Comparison of ENCODE assay signal across 10 mouse cellular contexts in genomic region chr13:55478036-55478435, GRCm38 (mm10). TPM values are rescaled to one million over a fixed set of nuclear protein-coding genes. Genes with fewer than 3 reads are reported as not detected.
DNase-seq lines count a peak whose midpoint lies in the region; ATAC-seq and TF ChIP-seq lines count a peak whose summit lies in the region.
"Had no signal": no experiment of that assay in that cellular context is flagged by ENCODE, and none has a peak within 500 bp of the region (broad histone marks: within the 10 kb centered on the region; RNA-seq: fewer than 3 reads in every experiment).

No protein-coding gene starts in this region.

- 60% methylated on average over 5 of the region's 5 CpGs for WGBS in hindbrain, embryonic 16.5 days
- 51% methylated on average over 5 of the region's 5 CpGs for WGBS in hindbrain, embryonic 12.5 days
- WGBS in spleen, adult 2 months = 59% methylated on average over 5 of the region's 5 CpGs

- peak; percentile 37; the same call in 1 of the 2 replicates for TF ChIP-seq CTCF in spleen, adult 2 months (IDR thresholded peaks at IDR 0.05; ENCODE audit: extremely low read depth, insufficient read depth, insufficient read length, insufficient replicate concordance)

- H3K4me1 ChIP-seq in hindbrain, embryonic 16.5 days (ENCODE audit: control insufficient read depth, insufficient read depth, low read depth, low read length) = peaks cover 36% of the 10 kb centered on the region
- H3K4me1 ChIP-seq in hindbrain, embryonic 12.5 days = peaks cover 52% of the 10 kb centered on the region
- H3K4me1 ChIP-seq in spleen, adult 2 months (ENCODE audit: control insufficient read depth, insufficient read depth, insufficient read length) = peaks cover 15% of the 10 kb centered on the region

- peak overlapping the region; percentile 49; the same call in 1 of the 2 replicates for H3K27ac ChIP-seq in hindbrain, embryonic 16.5 days (ENCODE audit: low read depth, low read length)
- no peak overlapping the region for H3K27ac ChIP-seq in hindbrain, embryonic 12.5 days
- H3K27ac ChIP-seq in spleen, adult 2 months (ENCODE audit: insufficient read depth, low read length) = no peak overlapping the region

- H3K4me2 ChIP-seq in hindbrain, embryonic 16.5 days (ENCODE audit: low read length) = no peak overlapping the region
- H3K4me2 ChIP-seq in hindbrain, embryonic 12.5 days (replicated peaks) = no peak overlapping the region
- H3K4me2 ChIP-seq: heart, embryonic 13.5 days had no signal

- DNase-seq in spleen, adult 2 months (ENCODE audit: low read depth in 1 of 2, low spot score in 2 of 2) = no peak
- DNase-seq in spleen, adult 18-20 months = no peak
- peak; percentile 41 for DNase-seq in embryo, embryonic 9.5 days (ENCODE audit: extremely low spot score)
- DNase-seq in right cerebral cortex, postnatal 4 days = peak; percentile 71
- DNase-seq in layer of hippocampus, adult 8-10 months (ENCODE audit: low spot score in 2 of 2) = no peak
- DNase-seq in gastrocnemius, postnatal 4 days (ENCODE audit: low spot score in 2 of 2) = no peak

- ATAC-seq in hindbrain, embryonic 16.5 days = no peak
- ATAC-seq in hindbrain, embryonic 12.5 days (ENCODE audit: low FRiP score) = no peak

- peaks cover 73% of the 10 kb centered on the region for H3K36me3 ChIP-seq in hindbrain, embryonic 16.5 days (ENCODE audit: control insufficient read depth, insufficient read depth, low read length)
- H3K36me3 ChIP-seq in hindbrain, embryonic 12.5 days = peaks cover 95% of the 10 kb centered on the region
- H3K36me3 ChIP-seq in spleen, adult 2 months (ENCODE audit: control insufficient read depth, insufficient read depth, low read length) = no peaks in the 10 kb centered on the region

- TF ChIP-seq POLR2A in spleen, adult 2 months (IDR thresholded peaks at IDR 0.05; ENCODE audit: low read depth, low read length) = no peak

- no peak overlapping the region for H3K9ac ChIP-seq in hindbrain, embryonic 16.5 days (ENCODE audit: low read depth, low read length)
- H3K9ac ChIP-seq in hindbrain, embryonic 12.5 days = no peak overlapping the region
- H3K9ac ChIP-seq: heart, embryonic 13.5 days had no signal

- no peaks in the 10 kb centered on the region for H3K27me3 ChIP-seq in hindbrain, embryonic 16.5 days (replicated peaks; ENCODE audit: control insufficient read depth, insufficient read depth, low read length)
- no peaks in the 10 kb centered on the region for H3K27me3 ChIP-seq in hindbrain, embryonic 12.5 days
- no peaks in the 10 kb centered on the region for H3K27me3 ChIP-seq in spleen, adult 2 months (ENCODE audit: control insufficient read depth, insufficient read depth, low read length)

- no peak overlapping the region for H3K4me3 ChIP-seq in hindbrain, embryonic 16.5 days (ENCODE audit: low read length)
- no peak overlapping the region for H3K4me3 ChIP-seq in hindbrain, embryonic 12.5 days
- no peak overlapping the region for H3K4me3 ChIP-seq in spleen, adult 2 months (ENCODE audit: extremely low read depth, insufficient read depth, insufficient read length)
- H3K4me3 ChIP-seq: heart, embryonic 13.5 days had no signal

- H3K9me3 ChIP-seq in hindbrain, embryonic 16.5 days (ENCODE audit: control insufficient read depth, low read length) = no peaks in the 10 kb centered on the region
- H3K9me3 ChIP-seq in hindbrain, embryonic 12.5 days (replicated peaks) = no peaks in the 10 kb centered on the region
- H3K9me3 ChIP-seq: heart, embryonic 13.5 days had no signal

RNA-seq across cellular contexts. Expression of gene Dbn1, which starts 9.9 kb away (rescaled TPM):
- 482 and 556 TPM in 2 replicates for polyA plus RNA-seq in hindbrain, embryonic 16.5 days (2015; fragmentation: Nextera tagmentation; extraction: Ambion mirVana)
- 585 and 628 TPM in 2 replicates for polyA plus RNA-seq in hindbrain, embryonic 12.5 days (2016; fragmentation: Nextera tagmentation; extraction: Ambion mirVana)
- 12.8 and 14.2 TPM in 2 replicates for polyA plus RNA-seq in spleen, adult 2 months (2012; rRNA removed)
- total RNA-seq in layer of hippocampus, adult 8-10 months (2022) = 100 to 1,000 TPM; 295 to 399 (median 333) TPM
- total RNA-seq in gastrocnemius, postnatal 4 days (2021) = 100 to 1,000 TPM; 127 to 147 TPM

RNA-seq across cellular contexts. Expression of gene Prr7, which starts 14.0 kb away (rescaled TPM):
- polyA plus RNA-seq in hindbrain, embryonic 16.5 days (2015; fragmentation: Nextera tagmentation; extraction: Ambion mirVana) = 4.4 and 4.9 TPM in 2 replicates
- polyA plus RNA-seq in hindbrain, embryonic 12.5 days (2016; fragmentation: Nextera tagmentation; extraction: Ambion mirVana) = 1.1 and 1.5 TPM in 2 replicates
- polyA plus RNA-seq in spleen, adult 2 months (2012; rRNA removed) = 16.2 and 33.9 TPM in 2 replicates
- total RNA-seq in layer of hippocampus, adult 8-10 months (2022) = 10 to 100 TPM; 57.5 to 73.5 (median 60.4) TPM
- total RNA-seq in gastrocnemius, postnatal 4 days (2021) = 1 to 10 TPM; 4.3 to 4.7 TPM
- polyA plus RNA-seq: heart, embryonic 13.5 days; liver, embryonic 16.5 days had no signal

RNA-seq across cellular contexts. Expression of gene Grk6, which starts 33.2 kb away (rescaled TPM):
- polyA plus RNA-seq in hindbrain, embryonic 16.5 days (2015; fragmentation: Nextera tagmentation; extraction: Ambion mirVana) = 15.8 and 25.0 TPM in 2 replicates
- polyA plus RNA-seq in hindbrain, embryonic 12.5 days (2016; fragmentation: Nextera tagmentation; extraction: Ambion mirVana) = 48.9 and 54.4 TPM in 2 replicates
- polyA plus RNA-seq in spleen, adult 2 months (2012; rRNA removed) = 189 and 229 TPM in 2 replicates
- total RNA-seq in layer of hippocampus, adult 8-10 months (2022) = 10 to 100 TPM; 61.4 to 74.2 (median 67.5) TPM
- total RNA-seq in gastrocnemius, postnatal 4 days (2021) = 10 to 100 TPM; 32.9 TPM

RNA-seq across cellular contexts. Expression of gene Pdlim7, which starts 35.4 kb away (rescaled TPM):
- polyA plus RNA-seq in hindbrain, embryonic 16.5 days (2015; fragmentation: Nextera tagmentation; extraction: Ambion mirVana) = 161 and 177 TPM in 2 replicates
- 154 and 158 TPM in 2 replicates for polyA plus RNA-seq in hindbrain, embryonic 12.5 days (2016; fragmentation: Nextera tagmentation; extraction: Ambion mirVana)
- polyA plus RNA-seq in spleen, adult 2 months (2012; rRNA removed) = 38.3 and 46.2 TPM in 2 replicates
- 10 to 100 TPM; 88.7 to 99.2 (median 95.5) TPM for total RNA-seq in layer of hippocampus, adult 8-10 months (2022)
- 100 to 1,000 TPM; 304 to 308 TPM for total RNA-seq in gastrocnemius, postnatal 4 days (2021)

RNA-seq across cellular contexts. Expression of gene Dok3, which starts 51.1 kb away (rescaled TPM):
- 3.6 and 4.3 TPM in 2 replicates for polyA plus RNA-seq in hindbrain, embryonic 16.5 days (2015; fragmentation: Nextera tagmentation; extraction: Ambion mirVana)
- 3.7 and 4.7 TPM in 2 replicates for polyA plus RNA-seq in hindbrain, embryonic 12.5 days (2016; fragmentation: Nextera tagmentation; extraction: Ambion mirVana)
- polyA plus RNA-seq in spleen, adult 2 months (2012; rRNA removed) = 248 and 364 TPM in 2 replicates
- total RNA-seq in layer of hippocampus, adult 8-10 months (2022) = 10 to 100 TPM in 2 of 4 experiments, 1 to 10 TPM in 2; 6.4 to 20.4 (median 12.1) TPM
- 1 to 10 TPM; 3.1 to 3.3 TPM for total RNA-seq in gastrocnemius, postnatal 4 days (2021)

Comparison
In these comparisons a context has a peak if more than half of its experiments do, and no peak if none do; other contexts are left out.
1. DNase-seq: peak in embryo, embryonic 9.5 days (single experiment) and right cerebral cortex, postnatal 4 days (single experiment); none in spleen, adult 2 months (0 of 2), spleen, adult 18-20 months (0 of 2), layer of hippocampus, adult 8-10 months (0 of 2) and gastrocnemius, postnatal 4 days (0 of 2).
2. RNA of gene Dbn1, which starts 9.9 kb away (polyA plus RNA-seq): 585 to 628 TPM in hindbrain, embryonic 12.5 days and 482 to 556 TPM in hindbrain, embryonic 16.5 days; 12.8 to 14.2 TPM in spleen, adult 2 months; every median in the first group is over 10 times any median in the second.